Mouse (Mus musculus) testis, adult 2 months (tissue): ENCODE data around the gene Ppard. TPM values are rescaled to one million over a fixed set of nuclear protein-coding genes. Genes with fewer than 3 reads are reported as not detected.

Source experiments
- H3K27ac ChIP-seq: fragments of 200-500 bp; 2 replicates; pipeline ENCODE4 v1.5.1; 2012; ENCODE audit warnings: low read depth, low read length; ENCODE audit not compliant: control insufficient read depth, insufficient read depth
- H3K27me3 ChIP-seq: fragments of 200-500 bp; 2 replicates; pipeline ENCODE4 v1.6.1; 2012; ENCODE audit warnings: mild to moderate bottlenecking, low read length, moderate library complexity; ENCODE audit not compliant: control insufficient read depth, insufficient read depth
- H3K36me3 ChIP-seq: fragments of 200-500 bp; 2 replicates; pipeline ENCODE4 v1.6.1; 2012; ENCODE audit warnings: mild to moderate bottlenecking, low read length; ENCODE audit not compliant: control insufficient read depth, insufficient read depth
- H3K4me1 ChIP-seq: fragments of 200-500 bp; 2 replicates; pipeline ENCODE4 v1.6.1; 2012; ENCODE audit warnings: low read length; ENCODE audit not compliant: control insufficient read depth, insufficient read depth
- H3K4me3 ChIP-seq: fragments of 200-500 bp; 2 replicates; pipeline ENCODE4 v1.5.1; 2012; ENCODE audit warnings: low read depth, mild to moderate bottlenecking, low read length, moderate library complexity, mixed read lengths; ENCODE audit not compliant: control insufficient read depth
- CTCF ChIP-seq: fragments of 200-500 bp; IDR thresholded peaks from 2 replicates; pipeline ENCODE4 v1.5.1; 2012; ENCODE audit warnings: low read depth, mild to moderate bottlenecking, inconsistent platforms, low read length, moderate library complexity; ENCODE audit not compliant: control insufficient read depth, insufficient read depth, insufficient replicate concordance
- POLR2A ChIP-seq: fragments of 200-500 bp; IDR thresholded peaks from 2 replicates; pipeline ENCODE4 v1.6.1; 2012; ENCODE audit warnings: low read depth, mild to moderate bottlenecking, inconsistent platforms, low read length, moderate library complexity; ENCODE audit not compliant: control insufficient read depth
- polyA plus RNA-seq: library from polyadenylated mRNA; depleted of rRNA; stranded (reverse); fragments of >200 nt; gene quantifications from 2 replicates; pipeline ENCODE4 v1.2.3, GENCODE M21; 2012

The Ppard gene
- polyA plus RNA-seq, 1 experiment, result 3.1 TPM

GRCm38 (mm10) chr17:28259890-28260542 is 27.5 kb downstream of the Ppard start:
- Histone ChIP-seq H3K27me3 (no peaks in the 10 kb centered on the region), H3K4me1 (peaks cover 7% of the 10 kb centered on the region), H3K36me3 (no peaks in the 10 kb centered on the region), H3K27ac (no peak overlapping the region), H3K4me3 (no peak overlapping the region)
- TF ChIP-seq CTCF (peak; percentile 77; the same call in 1 of the 2 replicates), POLR2A (no peak)

- Histone ChIP-seq H3K27me3 (no peaks in the 10 kb centered on the region), H3K36me3 (no peaks in the 10 kb centered on the region), H3K27ac (no peak overlapping the region), H3K4me3 (no peak overlapping the region), H3K4me1 (peaks cover 7% of the 10 kb centered on the region)
- no peak for TF ChIP-seq POLR2A
- TF ChIP-seq CTCF, result no peak
Observed at GRCm38 (mm10) chr17:28260543-28260909, 28.0 kb downstream of the Ppard start.

- Histone ChIP-seq H3K27me3 (no peaks in the 10 kb centered on the region), H3K4me3 (no peak overlapping the region), H3K36me3 (no peaks in the 10 kb centered on the region), H3K4me1 (peaks cover 7% of the 10 kb centered on the region), H3K27ac (no peak overlapping the region)
- TF ChIP-seq POLR2A (no peak), CTCF (no peak)
Observed at GRCm38 (mm10) chr17:28261795-28262194, 29.3 kb downstream of the Ppard start.

- no peak overlapping the region for H3K27ac ChIP-seq
- H3K36me3 ChIP-seq, result no peaks in the 10 kb centered on the region
- H3K27me3 ChIP-seq, result no peaks in the 10 kb centered on the region
- TF ChIP-seq POLR2A, result no peak
- TF ChIP-seq CTCF, result no peak
- H3K4me3 ChIP-seq, result no peak overlapping the region
- H3K4me1 ChIP-seq, result peaks cover 7% of the 10 kb centered on the region
Observed at GRCm38 (mm10) chr17:28263181-28263894, 30.8 kb downstream of the Ppard start.

- no peak overlapping the region for H3K27ac ChIP-seq
- H3K4me1 ChIP-seq, result peaks cover 12% of the 10 kb centered on the region
- H3K4me3 ChIP-seq, result no peak overlapping the region
- no peaks in the 10 kb centered on the region for H3K36me3 ChIP-seq
- H3K27me3 ChIP-seq, result no peaks in the 10 kb centered on the region
- TF ChIP-seq POLR2A (no peak), CTCF (no peak)
Observed at GRCm38 (mm10) chr17:28267251-28267650, 34.8 kb downstream of the Ppard start.

GRCm38 (mm10) chr17:28270165-28270564 is 37.7 kb downstream of the Ppard start:
- Histone ChIP-seq H3K4me1 (peaks cover 5% of the 10 kb centered on the region), H3K4me3 (no peak overlapping the region), H3K27me3 (no peaks in the 10 kb centered on the region), H3K36me3 (no peaks in the 10 kb centered on the region), H3K27ac (no peak overlapping the region)
- TF ChIP-seq POLR2A (no peak), CTCF (no peak)

GRCm38 (mm10) chr17:28271537-28272266 is 39.2 kb downstream of the Ppard start:
- H3K27me3 ChIP-seq, result no peaks in the 10 kb centered on the region
- no peak overlapping the region; the same call in 1 of the 2 replicates for H3K4me3 ChIP-seq
- peaks cover 5% of the 10 kb centered on the region for H3K4me1 ChIP-seq
- no peaks in the 10 kb centered on the region for H3K36me3 ChIP-seq
- H3K27ac ChIP-seq, result peak overlapping the region; percentile 15
- TF ChIP-seq CTCF (no peak), POLR2A (no peak)
